Mouse (Mus musculus) ES-Bruce4 (cell line): ENCODE measurements at regions not wholly inside any gene's neighbourhood (a gene's known extent, or its start where the extent isn't known, plus 50 kb on each side); places are given as distances from the start of the nearest gene placed in this dataset.

Experiments
- CTCF ChIP-seq: IDR thresholded peaks from one replicate; pipeline ENCODE4 v1.8.1; 2011; ENCODE audit warnings: low read depth, low read length
- EP300 ChIP-seq: IDR thresholded peaks from 2 replicates; pipeline ENCODE4 v1.6.1; 2011; ENCODE audit warnings: low read depth, low read length; ENCODE audit not compliant: insufficient read depth

DNA sequence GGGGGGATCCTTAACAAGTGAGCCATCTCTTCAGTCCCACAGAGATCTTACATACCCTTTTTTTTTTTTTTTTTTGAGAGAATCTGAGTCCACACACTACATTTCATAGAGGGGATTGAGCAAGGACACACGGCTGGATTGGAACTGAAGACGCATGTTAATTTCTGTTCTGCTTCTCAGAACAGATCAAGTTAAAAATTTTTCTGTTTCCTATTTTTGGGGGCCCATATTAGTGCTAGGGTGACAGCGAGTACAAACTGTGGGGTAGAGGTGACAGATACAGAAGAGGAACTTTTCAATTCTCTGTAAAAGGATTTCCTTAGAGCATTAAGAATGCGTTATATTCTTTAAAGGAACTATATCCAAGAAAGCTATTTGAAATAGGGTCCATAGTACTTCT lies 260.1 kb downstream of the Zfp704 start:
- TF ChIP-seq CTCF (no peak), EP300 (no peak)
